Mouse (Mus musculus) midbrain, embryonic 14.5 days (tissue): ENCODE data around the gene Kcnk12. TPM values are rescaled to one million over a fixed set of nuclear protein-coding genes. Genes with fewer than 3 reads are reported as not detected.

ENCODE experiments used
- ATAC-seq: fragments of 200-750 bp; cut with Nextera tagmentation; 2 replicates; pipeline ENCODE4 v1.8.0; 2017; ENCODE audit warnings: moderate number of reproducible peaks, moderate library complexity; ENCODE audit not compliant: low FRiP score, low TSS enrichment
- DNase-seq: peaks from one replicate; pipeline ENCODE4 v3.0.0-alpha.2; 2015
- H3K27ac ChIP-seq: fragments of 300-500 bp; sonication (generic); replicated peaks from 2 replicates; pipeline ENCODE4 v1.5.1; 2014; ENCODE audit warnings: mild to moderate bottlenecking, low read depth, low read length, moderate library complexity
- H3K27me3 ChIP-seq: fragments of 300-500 bp; sonication (generic); 2 replicates; pipeline ENCODE4 v1.6.1; 2014; ENCODE audit warnings: low read length, control low read depth, mixed read lengths; ENCODE audit not compliant: control insufficient read depth, insufficient read depth
- H3K36me3 ChIP-seq: fragments of 300-500 bp; sonication (generic); 2 replicates; pipeline ENCODE4 v1.6.1; 2014; ENCODE audit warnings: low read length, control low read depth; ENCODE audit not compliant: control insufficient read depth, insufficient read depth
- H3K4me1 ChIP-seq: fragments of 300-500 bp; sonication (generic); 2 replicates; pipeline ENCODE4 v1.6.1; 2014; ENCODE audit warnings: mild to moderate bottlenecking, antibody characterized with exemption, low read length, control low read depth; ENCODE audit not compliant: control insufficient read depth, insufficient read depth
- H3K4me2 ChIP-seq: fragments of 300-500 bp; sonication (generic); 2 replicates; pipeline ENCODE4 v1.6.1; 2014; ENCODE audit warnings: mild to moderate bottlenecking, low read length, moderate library complexity
- H3K4me3 ChIP-seq: fragments of 300-500 bp; sonication (generic); replicated peaks from 2 replicates; pipeline ENCODE4 v1.5.1; 2014; ENCODE audit warnings: low read depth, low read length
- H3K9ac ChIP-seq: fragments of 300-500 bp; sonication (generic); replicated peaks from 2 replicates; pipeline ENCODE4 v1.6.1; 2014; ENCODE audit warnings: mild to moderate bottlenecking, low read length, moderate library complexity
- H3K9me3 ChIP-seq: fragments of 300-500 bp; sonication (generic); 2 replicates; pipeline ENCODE4 v1.6.1; 2016; ENCODE audit warnings: low read length, control low read depth, mixed read lengths; ENCODE audit not compliant: control insufficient read depth
- WGBS: fragments of 180-500 bp; shearing (Covaris S2); extraction: QIAGEN DNeasy Blood & Tissue Kit; methylation state at CpG from one replicate; pipeline ENCODE4 v1.1.7; 2014; 5-methylcytosine and 5-hydroxymethylcytosine counted together
- polyA plus RNA-seq: library from polyadenylated mRNA; unstranded; fragments of >200 nt; fragmentation: Nextera tagmentation; extraction: Ambion mirVana; gene quantifications from 2 replicates; pipeline ENCODE4 v1.2.1, GENCODE M21; 2014

The Kcnk12 gene
- polyA plus RNA-seq, 1 experiment from 2014 or later = 0.70 TPM

DNA sequence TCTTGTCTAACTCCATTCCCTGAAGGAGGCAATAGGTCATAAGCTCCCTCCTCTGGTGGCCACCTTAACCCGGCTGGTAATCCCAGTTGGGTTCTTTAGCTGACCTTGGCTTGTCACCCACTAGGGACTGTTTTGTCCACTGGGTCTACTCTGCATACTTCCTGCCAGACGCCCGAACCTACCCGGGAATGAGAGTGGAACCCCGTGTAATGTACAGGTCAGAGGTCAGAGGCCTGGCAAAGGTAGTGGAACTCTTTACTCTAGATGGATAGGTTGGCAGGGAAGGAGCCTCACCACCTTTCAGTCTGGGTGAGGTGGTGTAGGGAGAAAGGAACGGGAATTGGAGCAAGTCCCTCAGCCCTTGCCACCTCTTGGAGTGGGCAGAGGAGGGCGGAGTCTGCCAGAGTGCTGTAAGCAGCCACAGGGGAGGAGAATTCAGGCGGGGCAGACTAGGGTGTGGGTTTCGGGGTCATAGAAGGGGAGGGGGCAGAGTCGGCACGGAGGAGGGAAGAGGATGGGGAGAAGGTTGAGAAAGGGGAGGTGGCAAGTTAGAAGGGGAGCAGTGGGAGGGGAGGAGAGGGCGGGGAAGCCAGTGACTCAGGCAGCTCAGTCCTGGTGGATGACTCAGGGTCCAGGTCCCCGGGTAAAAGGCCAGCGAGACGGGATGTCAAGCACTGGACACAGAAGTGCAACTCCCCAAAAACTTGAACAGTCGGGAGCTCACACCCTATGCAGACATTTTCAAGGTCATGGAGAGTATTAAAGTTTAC, 98.6 kb downstream of the Kcnk12 start:
- H3K4me2 ChIP-seq = no peak overlapping the region
- no peak for DNase-seq
- no peaks in the 10 kb centered on the region for H3K9me3 ChIP-seq
- ATAC-seq = peak; percentile 27; the same call in 1 of the 2 replicates
- H3K27ac ChIP-seq = no peak overlapping the region
- WGBS = 82% methylated on average over 16 of the region's 16 CpGs
- H3K9ac ChIP-seq = no peak overlapping the region
- no peak overlapping the region for H3K4me3 ChIP-seq
- H3K27me3 ChIP-seq = no peaks in the 10 kb centered on the region
- no peaks in the 10 kb centered on the region for H3K4me1 ChIP-seq
- peaks cover 36% of the 10 kb centered on the region for H3K36me3 ChIP-seq

DNA sequence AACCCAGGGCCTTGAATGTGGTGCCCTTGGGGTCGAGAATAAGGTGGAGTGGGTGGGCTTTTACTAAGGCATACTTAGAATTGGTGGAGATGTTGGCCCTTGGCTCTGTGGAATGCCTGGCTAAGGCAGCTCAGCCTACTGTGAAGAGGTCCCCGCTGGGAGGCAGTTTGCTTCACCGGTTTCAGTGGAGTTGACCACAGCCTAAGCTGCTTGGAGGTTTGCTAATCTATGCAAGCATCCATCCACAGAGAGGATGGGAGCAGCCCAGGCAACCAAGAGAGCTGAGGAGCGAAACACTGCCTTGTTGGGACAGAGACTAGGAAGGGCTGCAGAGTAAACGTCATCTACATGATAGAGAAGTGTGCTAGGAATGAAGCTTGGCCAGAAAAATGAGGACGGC, 101.0 kb downstream of the Kcnk12 start:
- Histone ChIP-seq H3K27me3 (no peaks in the 10 kb centered on the region), H3K4me1 (no peaks in the 10 kb centered on the region), H3K36me3 (peaks cover 37% of the 10 kb centered on the region), H3K4me2 (no peak overlapping the region), H3K27ac (no peak overlapping the region), H3K9ac (no peak overlapping the region), H3K4me3 (no peak overlapping the region), H3K9me3 (no peaks in the 10 kb centered on the region)
- 79% methylated on average over 6 of the region's 6 CpGs for WGBS
- DNase-seq (no peak), ATAC-seq (no peak)

DNA sequence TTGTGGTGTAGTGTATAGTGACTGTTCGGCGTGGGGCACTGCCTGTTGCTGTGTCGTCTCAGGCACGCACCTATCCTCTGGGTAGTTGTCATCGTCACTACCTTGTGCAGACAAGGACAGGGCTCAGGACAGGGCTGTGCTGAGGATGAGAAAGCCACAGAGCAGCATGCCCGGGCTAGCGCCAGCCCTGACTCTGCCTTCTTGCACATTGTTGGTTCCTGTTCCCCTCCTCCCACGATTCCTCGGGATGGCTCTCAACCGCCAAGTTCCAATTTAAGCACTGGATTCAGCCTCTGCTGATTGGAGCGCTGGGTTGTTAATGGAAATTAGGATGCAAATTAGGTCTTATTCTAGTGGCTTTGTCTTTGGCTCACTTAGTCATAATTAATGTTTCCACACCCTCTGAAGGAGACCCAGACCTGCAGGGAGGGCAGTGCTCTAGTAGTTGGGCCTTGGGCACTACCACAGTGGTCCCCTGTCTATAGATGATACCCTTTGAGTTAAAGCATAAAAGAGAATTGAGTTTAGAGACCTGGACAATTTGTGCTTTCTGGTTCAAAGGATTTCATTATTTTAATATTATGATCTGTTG, 101.8 kb downstream of the Kcnk12 start:
- Histone ChIP-seq H3K9ac (no peak overlapping the region), H3K27ac (no peak overlapping the region), H3K36me3 (peaks cover 39% of the 10 kb centered on the region), H3K4me2 (no peak overlapping the region), H3K27me3 (no peaks in the 10 kb centered on the region), H3K4me3 (no peak overlapping the region), H3K9me3 (no peaks in the 10 kb centered on the region), H3K4me1 (no peaks in the 10 kb centered on the region)
- ATAC-seq = no peak
- WGBS = 84% methylated on average over 11 of the region's 11 CpGs
- DNase-seq = peak; percentile 9

Other genes starting within 250 kb of the Kcnk12 start
- gene Epcam, start 162.0 kb downstream of the Kcnk12 start, polyA plus RNA-seq = 3.0 and 3.8 TPM in 2 replicates
- 41.4 and 54.4 TPM in 2 replicates for gene Msh2, start 125.7 kb downstream of the Kcnk12 start, polyA plus RNA-seq
- not detected in 2 replicates for gene Rpl36-ps4, start 123.0 kb upstream of the Kcnk12 start, polyA plus RNA-seq
- 25.0 and 35.8 TPM in 2 replicates for gene Msh6, start 177.1 kb upstream of the Kcnk12 start, polyA plus RNA-seq